Mouse (Mus musculus): ENCODE results near the gene Gfod1. TPM values are rescaled to one million over a fixed set of nuclear protein-coding genes. Genes with fewer than 3 reads are reported as not detected.

Gene Gfod1
- total RNA-seq (2014; rRNA removed) (21.1 and 22.4 TPM in 2 replicates), polyA plus RNA-seq (2015; fragmentation: Nextera tagmentation; extraction: Ambion mirVana) (2.0 and 2.4 TPM in 2 replicates)

GRCm38 (mm10) chr13:43304018-43304431 lies at the start of gene Gfod1:
Gene Gfod1 (minus strand): TSS chr13:43304172.
- peak within 1 kb of the TSS; percentile 64 for H3K4me2 ChIP-seq (ENCODE audit: low read depth, low read length, poor library complexity, severe bottlenecking)
- H3K4me3 ChIP-seq (ENCODE audit: low read depth, low read length): peak within 1 kb of the TSS; percentile 74
- peak within 1 kb of the TSS; percentile 69 for H3K9ac ChIP-seq (replicated peaks; ENCODE audit: low read length, poor library complexity, severe bottlenecking)
- DNase-seq (ENCODE audit: low spot score): peak; percentile 96
- peak within 1 kb of the TSS; percentile 82 for H3K27ac ChIP-seq (ENCODE audit: low read depth, low read length)
- H3K36me3 ChIP-seq (ENCODE audit: insufficient read depth, low read length): no peaks in the 10 kb centered on the region
- H3K4me1 ChIP-seq (ENCODE audit: insufficient read depth, low read length): peaks cover 19% of the 10 kb centered on the region; the same call in 1 of the 2 replicates
- ATAC-seq (ENCODE audit: low FRiP score): peak; percentile 90
- WGBS: under 1% methylated on average over 53 of the region's 53 CpGs
- peak; percentile 54 for TF ChIP-seq CTCF (IDR thresholded peaks at IDR 0.05)
- no peaks in the 10 kb centered on the region for H3K9me3 ChIP-seq (ENCODE audit: low read length)
- no peaks in the 10 kb centered on the region for H3K27me3 ChIP-seq (ENCODE audit: insufficient read depth, low read length)

- WGBS: 64% methylated on average over 4 of the region's 4 CpGs
- H3K4me1 ChIP-seq (ENCODE audit: insufficient read depth, low read length): no peaks in the 10 kb centered on the region
- no peaks in the 10 kb centered on the region for H3K36me3 ChIP-seq (ENCODE audit: insufficient read depth, low read length)
- no peak overlapping the region for H3K4me3 ChIP-seq (ENCODE audit: low read depth, low read length)
- no peaks in the 10 kb centered on the region for H3K9me3 ChIP-seq (ENCODE audit: low read length)
- no peak overlapping the region for H3K27ac ChIP-seq (ENCODE audit: low read depth, low read length)
- no peak for DNase-seq (ENCODE audit: low spot score)
- no peak overlapping the region for H3K9ac ChIP-seq (replicated peaks; ENCODE audit: low read length, poor library complexity, severe bottlenecking)
- no peaks in the 10 kb centered on the region for H3K27me3 ChIP-seq (ENCODE audit: insufficient read depth, low read length)
- ATAC-seq (ENCODE audit: low FRiP score): no peak
- no peak overlapping the region for H3K4me2 ChIP-seq (ENCODE audit: low read depth, low read length, poor library complexity, severe bottlenecking)
- no peak for TF ChIP-seq CTCF (IDR thresholded peaks at IDR 0.05)
Measured at GRCm38 (mm10) chr13:43353356-43353755, 49.4 kb upstream of the Gfod1 start.

- no peak for TF ChIP-seq CTCF (IDR thresholded peaks at IDR 0.05)
- Histone ChIP-seq H3K4me3 (ENCODE audit: low read depth, low read length) (no peak overlapping the region), H3K4me1 (ENCODE audit: insufficient read depth, low read length) (no peaks in the 10 kb centered on the region), H3K4me2 (ENCODE audit: low read depth, low read length, poor library complexity, severe bottlenecking) (no peak overlapping the region), H3K9ac (replicated peaks; ENCODE audit: low read length, poor library complexity, severe bottlenecking) (no peak overlapping the region), H3K9me3 (ENCODE audit: low read length) (no peaks in the 10 kb centered on the region), H3K27me3 (ENCODE audit: insufficient read depth, low read length) (no peaks in the 10 kb centered on the region), H3K27ac (ENCODE audit: low read depth, low read length) (no peak overlapping the region), H3K36me3 (ENCODE audit: insufficient read depth, low read length) (no peaks in the 10 kb centered on the region)
- no peak for DNase-seq (ENCODE audit: low spot score)
- 84% methylated on average over 9 of the region's 9 CpGs for WGBS
- no peak for ATAC-seq (ENCODE audit: low FRiP score)
Measured at GRCm38 (mm10) chr13:43350489-43351169, 46.7 kb upstream of the Gfod1 start.

- ATAC-seq (ENCODE audit: low FRiP score) (no peak), DNase-seq (ENCODE audit: low spot score) (no peak)
- Histone ChIP-seq H3K27ac (ENCODE audit: low read depth, low read length) (no peak overlapping the region), H3K4me3 (ENCODE audit: low read depth, low read length) (no peak overlapping the region), H3K27me3 (ENCODE audit: insufficient read depth, low read length) (no peaks in the 10 kb centered on the region), H3K9ac (replicated peaks; ENCODE audit: low read length, poor library complexity, severe bottlenecking) (no peak overlapping the region), H3K4me1 (ENCODE audit: insufficient read depth, low read length) (no peaks in the 10 kb centered on the region), H3K9me3 (ENCODE audit: low read length) (no peaks in the 10 kb centered on the region), H3K36me3 (ENCODE audit: insufficient read depth, low read length) (no peaks in the 10 kb centered on the region), H3K4me2 (ENCODE audit: low read depth, low read length, poor library complexity, severe bottlenecking) (no peak overlapping the region)
- WGBS: 76% methylated on average over 8 of the region's 8 CpGs
- no peak for TF ChIP-seq CTCF (IDR thresholded peaks at IDR 0.05)
Measured at GRCm38 (mm10) chr13:43349376-43349775, 45.4 kb upstream of the Gfod1 start.

DNA sequence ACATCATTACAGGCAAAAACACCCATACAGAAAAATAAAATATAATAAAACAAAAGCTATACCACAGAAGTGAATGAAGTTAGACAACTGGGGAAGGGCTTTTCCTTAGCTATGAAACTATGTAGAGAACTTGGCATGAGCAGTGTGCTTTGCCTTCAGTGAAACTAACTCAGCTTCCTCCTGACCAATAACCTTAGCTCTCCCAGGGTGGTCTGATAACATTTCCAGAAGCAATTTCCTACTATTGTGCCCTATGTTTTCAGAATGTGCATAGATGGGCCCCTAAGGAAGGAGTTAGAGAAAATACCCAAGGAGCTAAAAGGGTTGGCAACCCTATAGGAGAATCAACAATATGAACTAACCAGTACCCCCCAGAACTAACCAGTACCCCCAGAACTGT lies 42.9 kb upstream of the Gfod1 start:
- Histone ChIP-seq H3K4me1 (ENCODE audit: insufficient read depth, low read length) (no peaks in the 10 kb centered on the region), H3K4me3 (ENCODE audit: low read depth, low read length) (no peak overlapping the region), H3K4me2 (ENCODE audit: low read depth, low read length, poor library complexity, severe bottlenecking) (no peak overlapping the region), H3K9ac (replicated peaks; ENCODE audit: low read length, poor library complexity, severe bottlenecking) (no peak overlapping the region), H3K27me3 (ENCODE audit: insufficient read depth, low read length) (no peaks in the 10 kb centered on the region), H3K36me3 (ENCODE audit: insufficient read depth, low read length) (no peaks in the 10 kb centered on the region), H3K9me3 (ENCODE audit: low read length) (no peaks in the 10 kb centered on the region), H3K27ac (ENCODE audit: low read depth, low read length) (no peak overlapping the region)
- TF ChIP-seq CTCF (IDR thresholded peaks at IDR 0.05): no peak
- ATAC-seq (ENCODE audit: low FRiP score) (no peak), DNase-seq (ENCODE audit: low spot score) (no peak)

DNA sequence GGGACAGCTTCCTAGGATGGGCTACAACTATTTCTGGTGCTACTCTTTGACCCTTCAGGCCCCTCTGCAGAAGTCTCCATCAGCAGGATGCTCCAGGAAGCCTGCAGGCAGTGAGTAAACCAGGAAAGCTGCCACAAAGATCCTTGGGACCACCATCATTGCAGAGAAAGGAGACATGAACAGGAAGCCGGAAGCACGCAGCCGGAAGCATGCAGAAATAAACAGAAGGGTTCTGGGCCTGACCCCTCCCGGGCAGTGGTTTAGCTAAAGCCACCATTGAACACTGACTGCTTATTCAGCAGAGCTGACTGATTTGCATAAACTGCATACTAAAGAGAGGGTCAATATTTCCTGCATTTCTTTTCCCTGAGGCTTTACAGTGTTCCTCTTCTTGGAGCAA lies 34.7 kb upstream of the Gfod1 start:
- 48% methylated on average over 4 of the region's 4 CpGs for WGBS
- Histone ChIP-seq H3K9me3 (ENCODE audit: low read length) (no peaks in the 10 kb centered on the region), H3K4me2 (ENCODE audit: low read depth, low read length, poor library complexity, severe bottlenecking) (no peak overlapping the region), H3K27me3 (ENCODE audit: insufficient read depth, low read length) (no peaks in the 10 kb centered on the region), H3K4me1 (ENCODE audit: insufficient read depth, low read length) (no peaks in the 10 kb centered on the region), H3K4me3 (ENCODE audit: low read depth, low read length) (no peak overlapping the region), H3K27ac (ENCODE audit: low read depth, low read length) (no peak overlapping the region), H3K36me3 (ENCODE audit: insufficient read depth, low read length) (no peaks in the 10 kb centered on the region), H3K9ac (replicated peaks; ENCODE audit: low read length, poor library complexity, severe bottlenecking) (no peak overlapping the region)
- DNase-seq (ENCODE audit: low spot score): no peak
- no peak for TF ChIP-seq CTCF (IDR thresholded peaks at IDR 0.05)
- no peak for ATAC-seq (ENCODE audit: low FRiP score)
